Mouse (Mus musculus): ENCODE results near the gene Snca. TPM values are rescaled to one million over a fixed set of nuclear protein-coding genes. Genes with fewer than 3 reads are reported as not detected.

Gene Snca
- total and polyA plus RNA-seq, 2 experiments from 2014 or later, result 2.4 to 15.7 TPM

GRCm38 (mm10) chr6:60745965-60746364 lies 83.7 kb downstream of the Snca start:
- TF ChIP-seq EP300 (IDR thresholded peaks at IDR 0.05; ENCODE audit: low read depth) (no peak), CTCF (IDR thresholded peaks at IDR 0.05; ENCODE audit: low read depth) (no peak)
- H3K4me3 ChIP-seq (ENCODE audit: low read depth, low read length), result no peak overlapping the region
- no peak for DNase-seq (ENCODE audit: low spot score)
- no peak overlapping the region for H3K27ac ChIP-seq (ENCODE audit: low read depth)
- no peaks in the 10 kb centered on the region for H3K4me1 ChIP-seq (ENCODE audit: control insufficient read depth, insufficient read depth)
- no peak overlapping the region for H3K9ac ChIP-seq (replicated peaks; ENCODE audit: low read depth, low read length)
- H3K4me2 ChIP-seq (ENCODE audit: low read depth, low read length), result no peak overlapping the region
- no peaks in the 10 kb centered on the region for H3K27me3 ChIP-seq (ENCODE audit: control insufficient read depth, insufficient read depth, low read length)
- ATAC-seq (ENCODE audit: insufficient read depth, low read depth), result no peak
- no peaks in the 10 kb centered on the region for H3K9me3 ChIP-seq (replicated peaks; ENCODE audit: control insufficient read depth, low read length)
- no peaks in the 10 kb centered on the region for H3K36me3 ChIP-seq (replicated peaks; ENCODE audit: control insufficient read depth, insufficient read depth, low read length)

- Histone ChIP-seq H3K36me3 (replicated peaks; ENCODE audit: control insufficient read depth, insufficient read depth, low read length) (no peaks in the 10 kb centered on the region), H3K9ac (replicated peaks; ENCODE audit: low read depth, low read length) (no peak overlapping the region), H3K4me1 (ENCODE audit: control insufficient read depth, insufficient read depth) (no peaks in the 10 kb centered on the region), H3K9me3 (replicated peaks; ENCODE audit: control insufficient read depth, low read length) (no peaks in the 10 kb centered on the region), H3K4me3 (ENCODE audit: low read depth, low read length) (no peak overlapping the region), H3K4me2 (ENCODE audit: low read depth, low read length) (no peak overlapping the region), H3K27me3 (ENCODE audit: control insufficient read depth, insufficient read depth, low read length) (no peaks in the 10 kb centered on the region), H3K27ac (ENCODE audit: low read depth) (no peak overlapping the region)
- TF ChIP-seq EP300 (IDR thresholded peaks at IDR 0.05; ENCODE audit: low read depth) (no peak), CTCF (IDR thresholded peaks at IDR 0.05; ENCODE audit: low read depth) (no peak)
- DNase-seq (ENCODE audit: low spot score) (no peak), ATAC-seq (ENCODE audit: insufficient read depth, low read depth) (no peak)
- 77% methylated on average over 2 of the region's 2 CpGs for WGBS
Observed at GRCm38 (mm10) chr6:60741427-60742071, 88.1 kb downstream of the Snca start.

- Histone ChIP-seq H3K4me1 (ENCODE audit: control insufficient read depth, insufficient read depth) (no peaks in the 10 kb centered on the region), H3K9me3 (replicated peaks; ENCODE audit: control insufficient read depth, low read length) (no peaks in the 10 kb centered on the region), H3K27me3 (ENCODE audit: control insufficient read depth, insufficient read depth, low read length) (no peaks in the 10 kb centered on the region), H3K9ac (replicated peaks; ENCODE audit: low read depth, low read length) (no peak overlapping the region), H3K27ac (ENCODE audit: low read depth) (no peak overlapping the region), H3K36me3 (replicated peaks; ENCODE audit: control insufficient read depth, insufficient read depth, low read length) (no peaks in the 10 kb centered on the region), H3K4me3 (ENCODE audit: low read depth, low read length) (no peak overlapping the region), H3K4me2 (ENCODE audit: low read depth, low read length) (no peak overlapping the region)
- ATAC-seq (ENCODE audit: insufficient read depth, low read depth) (no peak), DNase-seq (ENCODE audit: low spot score) (no peak)
- TF ChIP-seq EP300 (IDR thresholded peaks at IDR 0.05; ENCODE audit: low read depth) (no peak), CTCF (IDR thresholded peaks at IDR 0.05; ENCODE audit: low read depth) (no peak)
- WGBS, result 35% methylated on average over 1 of the region's 1 CpGs
Observed at GRCm38 (mm10) chr6:60739776-60740175, 89.9 kb downstream of the Snca start.

- H3K4me2 ChIP-seq (ENCODE audit: low read depth, low read length), result no peak overlapping the region
- DNase-seq (ENCODE audit: low spot score) (no peak), ATAC-seq (ENCODE audit: insufficient read depth, low read depth) (no peak)
- WGBS, result 37% methylated on average over 2 of the region's 2 CpGs
- no peak overlapping the region for H3K4me3 ChIP-seq (ENCODE audit: low read depth, low read length)
- H3K27me3 ChIP-seq (ENCODE audit: control insufficient read depth, insufficient read depth, low read length), result no peaks in the 10 kb centered on the region
- no peaks in the 10 kb centered on the region for H3K36me3 ChIP-seq (replicated peaks; ENCODE audit: control insufficient read depth, insufficient read depth, low read length)
- no peaks in the 10 kb centered on the region for H3K9me3 ChIP-seq (replicated peaks; ENCODE audit: control insufficient read depth, low read length)
- H3K27ac ChIP-seq (ENCODE audit: low read depth), result no peak overlapping the region
- TF ChIP-seq EP300 (IDR thresholded peaks at IDR 0.05; ENCODE audit: low read depth), result no peak
- TF ChIP-seq CTCF (IDR thresholded peaks at IDR 0.05; ENCODE audit: low read depth), result no peak
- H3K9ac ChIP-seq (replicated peaks; ENCODE audit: low read depth, low read length), result no peak overlapping the region
- no peaks in the 10 kb centered on the region for H3K4me1 ChIP-seq (ENCODE audit: control insufficient read depth, insufficient read depth)
Observed at GRCm38 (mm10) chr6:60731164-60731563, 98.5 kb downstream of the Snca start.

- 56% methylated on average over 2 of the region's 2 CpGs for WGBS
- TF ChIP-seq CTCF (IDR thresholded peaks at IDR 0.05; ENCODE audit: low read depth), result no peak
- TF ChIP-seq EP300 (IDR thresholded peaks at IDR 0.05; ENCODE audit: low read depth), result no peak
- no peak overlapping the region for H3K4me2 ChIP-seq (ENCODE audit: low read depth, low read length)
- H3K27ac ChIP-seq (ENCODE audit: low read depth), result no peak overlapping the region
- no peaks in the 10 kb centered on the region for H3K9me3 ChIP-seq (replicated peaks; ENCODE audit: control insufficient read depth, low read length)
- no peak for ATAC-seq (ENCODE audit: insufficient read depth, low read depth)
- H3K36me3 ChIP-seq (replicated peaks; ENCODE audit: control insufficient read depth, insufficient read depth, low read length), result no peaks in the 10 kb centered on the region
- H3K4me1 ChIP-seq (ENCODE audit: control insufficient read depth, insufficient read depth), result no peaks in the 10 kb centered on the region
- H3K9ac ChIP-seq (replicated peaks; ENCODE audit: low read depth, low read length), result no peak overlapping the region
- H3K4me3 ChIP-seq (ENCODE audit: low read depth, low read length), result no peak overlapping the region
- no peaks in the 10 kb centered on the region for H3K27me3 ChIP-seq (ENCODE audit: control insufficient read depth, insufficient read depth, low read length)
- DNase-seq (ENCODE audit: low spot score), result no peak
Observed at GRCm38 (mm10) chr6:60724110-60724829, 105.4 kb downstream of the Snca start.

Measured in heart, postnatal 0 days (tissue).